Comparison of ENCODE assay signal across 9 mouse cellular contexts in genomic region chr1:165609495-165610320, GRCm38 (mm10). TPM values are rescaled to one million over a fixed set of nuclear protein-coding genes. Genes with fewer than 3 reads are reported as not detected.
DNase-seq lines count a peak whose midpoint lies in the region; ATAC-seq and TF ChIP-seq lines count a peak whose summit lies in the region.
"Had no signal": no experiment of that assay in that cellular context is flagged by ENCODE, and none has a peak within 500 bp of the region (broad histone marks: within the 10 kb centered on the region; RNA-seq: fewer than 3 reads in every experiment).

No protein-coding gene starts in this region.

- TF ChIP-seq CTCF in stomach, postnatal 0 days (IDR thresholded peaks at IDR 0.05; ENCODE audit: low read depth) = 0 out of 2 replicates have a peak, but pooled peaks have one; percentile 20
- no peak for TF ChIP-seq CTCF in kidney, adult 2 months (conservative IDR thresholded peaks at IDR 0.05; ENCODE audit: insufficient read depth, insufficient read length, low read depth, low read length)

- 52% methylated on average over 7 of the region's 7 CpGs for WGBS in lung, embryonic 16.5 days
- 36% methylated on average over 7 of the region's 7 CpGs for WGBS in forebrain, embryonic 14.5 days
- 45% methylated on average over 7 of the region's 7 CpGs for WGBS in liver, embryonic 12.5 days (ENCODE audit: insufficient replicate concordance)
- WGBS in stomach, postnatal 0 days = 41% methylated on average over 7 of the region's 7 CpGs
- WGBS in kidney, adult 2 months = 64% methylated on average over 7 of the region's 7 CpGs

- TF ChIP-seq POLR2A in kidney, adult 2 months (IDR thresholded peaks at IDR 0.05; ENCODE audit: low read depth, low read length) = no peak

- H3K9me3 ChIP-seq in lung, embryonic 16.5 days (ENCODE audit: control insufficient read depth, low read length) = no peaks in the 10 kb centered on the region
- no peaks in the 10 kb centered on the region for H3K9me3 ChIP-seq in forebrain, embryonic 14.5 days (replicated peaks; ENCODE audit: control insufficient read depth, low read length)
- no peaks in the 10 kb centered on the region for H3K9me3 ChIP-seq in liver, embryonic 12.5 days (replicated peaks)
- no peaks in the 10 kb centered on the region for H3K9me3 ChIP-seq in stomach, postnatal 0 days (ENCODE audit: control insufficient read depth, low read length)

- H3K4me3 ChIP-seq in lung, embryonic 16.5 days (ENCODE audit: low read length) = no peak overlapping the region
- H3K4me3 ChIP-seq in forebrain, embryonic 14.5 days (ENCODE audit: low read depth, low read length) = no peak overlapping the region
- H3K4me3 ChIP-seq in liver, embryonic 12.5 days = no peak overlapping the region
- no peak overlapping the region for H3K4me3 ChIP-seq in stomach, postnatal 0 days (ENCODE audit: low read depth, low read length)
- H3K4me3 ChIP-seq in kidney, adult 2 months (ENCODE audit: insufficient read depth, low read depth, low read length) = no peak overlapping the region

- no peak overlapping the region for H3K9ac ChIP-seq in lung, embryonic 16.5 days (ENCODE audit: low read length)
- H3K9ac ChIP-seq in forebrain, embryonic 14.5 days (ENCODE audit: low read length) = no peak overlapping the region
- no peak overlapping the region for H3K9ac ChIP-seq in liver, embryonic 12.5 days
- no peak overlapping the region for H3K9ac ChIP-seq in stomach, postnatal 0 days (ENCODE audit: low read length)

- H3K36me3 ChIP-seq in lung, embryonic 16.5 days (ENCODE audit: control insufficient read depth, insufficient read depth, low read length) = peaks cover 20% of the 10 kb centered on the region
- peaks cover 38% of the 10 kb centered on the region for H3K36me3 ChIP-seq in forebrain, embryonic 14.5 days (ENCODE audit: control insufficient read depth, insufficient read depth, low read length)
- H3K36me3 ChIP-seq in liver, embryonic 12.5 days = peaks cover 23% of the 10 kb centered on the region
- peaks cover 1% of the 10 kb centered on the region; the same call in 1 of the 2 replicates for H3K36me3 ChIP-seq in stomach, postnatal 0 days (ENCODE audit: control insufficient read depth, insufficient read depth, low read length)
- H3K36me3 ChIP-seq in kidney, adult 2 months (ENCODE audit: control insufficient read depth, insufficient read depth, low read length) = no peaks in the 10 kb centered on the region

- no peak for TF ChIP-seq EP300 in stomach, postnatal 0 days (optimal IDR thresholded peaks at IDR 0.05)

- no peak overlapping the region for H3K4me2 ChIP-seq in lung, embryonic 16.5 days (ENCODE audit: low read depth, low read length)
- no peak overlapping the region for H3K4me2 ChIP-seq in forebrain, embryonic 14.5 days (ENCODE audit: low read length)
- H3K4me2 ChIP-seq in liver, embryonic 12.5 days = no peak overlapping the region
- H3K4me2 ChIP-seq in stomach, postnatal 0 days (replicated peaks; ENCODE audit: low read depth) = no peak overlapping the region

- peak overlapping the region; percentile 18; the same call in 1 of the 2 replicates for H3K27ac ChIP-seq in lung, embryonic 16.5 days (ENCODE audit: low read length)
- H3K27ac ChIP-seq in forebrain, embryonic 14.5 days (ENCODE audit: low read depth, low read length) = no peak overlapping the region; the same call in 1 of the 2 replicates
- H3K27ac ChIP-seq in liver, embryonic 12.5 days = peak overlapping the region; percentile 36
- 0 out of 2 replicates have a peak overlapping the region, but pooled peaks have one; percentile 25 for H3K27ac ChIP-seq in stomach, postnatal 0 days (replicated peaks)
- no peak overlapping the region for H3K27ac ChIP-seq in kidney, adult 2 months (ENCODE audit: insufficient read depth, low read depth, low read length)

- DNase-seq in lung, postnatal 36 days = no peak
- peak; percentile 14 for DNase-seq in forebrain, embryonic 14.5 days (ENCODE audit: low spot score)
- DNase-seq in stomach, postnatal 0 days (ENCODE audit: low spot score) = no peak
- DNase-seq in frontal cortex, postnatal 25 days (ENCODE audit: low spot score in 2 of 2) = no peak
- DNase-seq in layer of hippocampus, postnatal 25 days (ENCODE audit: extremely low spot score in 1 of 2, low spot score in 1 of 2) = no peak
- no peak for DNase-seq in kidney, adult 2 months
- DNase-seq: gastrocnemius, postnatal 25 days had no signal

- no peaks in the 10 kb centered on the region for H3K27me3 ChIP-seq in lung, embryonic 16.5 days (ENCODE audit: control insufficient read depth, insufficient read depth, low read depth, low read length)
- no peaks in the 10 kb centered on the region for H3K27me3 ChIP-seq in forebrain, embryonic 14.5 days (replicated peaks; ENCODE audit: control insufficient read depth, insufficient read depth, low read length)
- no peaks in the 10 kb centered on the region for H3K27me3 ChIP-seq in liver, embryonic 12.5 days (replicated peaks)
- no peaks in the 10 kb centered on the region for H3K27me3 ChIP-seq in stomach, postnatal 0 days (ENCODE audit: control insufficient read depth, insufficient read depth, low read length)
- H3K27me3 ChIP-seq in kidney, adult 2 months (replicated peaks; ENCODE audit: control insufficient read depth, insufficient read depth, low read length) = no peaks in the 10 kb centered on the region

- 0 out of 2 replicates have a peak, but pooled peaks have one; percentile 26 for ATAC-seq in lung, embryonic 16.5 days (ENCODE audit: low read depth)
- ATAC-seq in forebrain, embryonic 14.5 days = 0 out of 2 replicates have a peak, but pooled peaks have one; percentile 19
- 0 out of 2 replicates have a peak, but pooled peaks have one; percentile 19 for ATAC-seq in liver, embryonic 12.5 days
- no peak; the same call in 1 of the 2 replicates for ATAC-seq in stomach, postnatal 0 days (ENCODE audit: low FRiP score, low TSS enrichment)

- peaks cover 19% of the 10 kb centered on the region for H3K4me1 ChIP-seq in lung, embryonic 16.5 days (replicated peaks; ENCODE audit: control insufficient read depth, insufficient read depth, low read length)
- H3K4me1 ChIP-seq in forebrain, embryonic 14.5 days (ENCODE audit: control insufficient read depth, insufficient read depth, low read length) = peaks cover 18% of the 10 kb centered on the region
- peaks cover 22% of the 10 kb centered on the region for H3K4me1 ChIP-seq in liver, embryonic 12.5 days
- H3K4me1 ChIP-seq in stomach, postnatal 0 days (replicated peaks; ENCODE audit: control insufficient read depth, insufficient read depth) = no peaks in the 10 kb centered on the region
- H3K4me1 ChIP-seq in kidney, adult 2 months (ENCODE audit: control insufficient read depth, insufficient read depth, low read length) = peaks cover 3% of the 10 kb centered on the region; the same call in 1 of the 2 replicates

RNA-seq across cellular contexts. Expression of gene Mpzl1, which starts 24.6 kb away (rescaled TPM):
- polyA plus RNA-seq in lung, embryonic 16.5 days (2015; fragmentation: Nextera tagmentation; extraction: Ambion mirVana) = 176 and 183 TPM in 2 replicates
- 159 and 160 TPM in 2 replicates for polyA plus RNA-seq in forebrain, embryonic 14.5 days (2014; fragmentation: Nextera tagmentation; extraction: Ambion mirVana)
- 49.3 and 50.3 TPM in 2 replicates for polyA plus RNA-seq in liver, embryonic 12.5 days (2016; fragmentation: Nextera tagmentation; extraction: Ambion mirVana)
- 71.4 and 76.4 TPM in 2 replicates for polyA plus RNA-seq in stomach, postnatal 0 days (2015; fragmentation: Nextera tagmentation; extraction: Ambion mirVana)
- 10 to 100 TPM; 47.8 to 51.6 TPM for total RNA-seq in layer of hippocampus, postnatal 25 days (2021)
- 38.6 and 42.0 TPM in 2 replicates for polyA plus RNA-seq in kidney, adult 2 months (2012; rRNA removed)

Comparison
In these comparisons a context has a peak if more than half of its experiments do, and no peak if none do; other contexts are left out.
1. H3K27ac ChIP-seq: peak in lung, embryonic 16.5 days (single experiment), liver, embryonic 12.5 days (single experiment) and stomach, postnatal 0 days (single experiment); none in forebrain, embryonic 14.5 days (single experiment) and kidney, adult 2 months (single experiment).